In the genomic region with DNA sequence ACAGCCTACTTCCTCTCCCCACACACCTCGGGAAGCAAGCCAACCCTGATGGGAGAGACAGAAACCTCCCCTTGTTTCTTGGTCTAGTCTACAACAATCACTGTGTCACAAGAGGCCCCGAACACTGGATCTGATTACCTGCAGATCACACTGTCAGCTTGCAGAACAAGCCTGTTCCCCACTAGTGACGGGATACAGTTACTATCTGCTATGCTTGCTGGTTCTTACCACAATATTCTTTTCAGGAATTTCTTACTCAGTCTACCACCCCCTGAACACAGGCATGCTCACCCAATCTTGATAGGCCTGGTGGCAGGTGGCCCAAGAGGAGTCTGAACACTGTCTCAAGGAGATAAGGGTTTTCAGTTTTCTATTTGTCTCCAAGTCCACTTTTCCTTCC, we compare ENCODE assay signal across 28 mouse cellular contexts. TPM values are rescaled to one million over a fixed set of nuclear protein-coding genes. Genes with fewer than 3 reads are reported as not detected.
DNase-seq lines count a peak whose midpoint lies in the region; ATAC-seq and TF ChIP-seq lines count a peak whose summit lies in the region.
"Had no signal": no experiment of that assay in that cellular context is flagged by ENCODE, and none has a peak within 500 bp of the region (broad histone marks: within the 10 kb centered on the region; RNA-seq: fewer than 3 reads in every experiment).

No protein-coding gene starts in this region.

- no peak for TF ChIP-seq EP300 in lung, postnatal 0 days (IDR thresholded peaks at IDR 0.05)

- TF ChIP-seq CTCF in lung, postnatal 0 days (IDR thresholded peaks at IDR 0.05), result no peak

- no peak overlapping the region for H3K4me3 ChIP-seq in intestine, embryonic 16.5 days (ENCODE audit: low read length)
- H3K4me3 ChIP-seq in liver, embryonic 13.5 days (replicated peaks), result no peak overlapping the region
- H3K4me3 ChIP-seq in forebrain, embryonic 14.5 days (ENCODE audit: low read depth, low read length), result no peak overlapping the region
- H3K4me3 ChIP-seq in lung, postnatal 0 days (ENCODE audit: low read depth, low read length), result no peak overlapping the region
- H3K4me3 ChIP-seq: forebrain, embryonic 10.5 days; limb, embryonic 12.5 days; midbrain, embryonic 10.5 days; myocyte; neural tube, embryonic 13.5 days had no signal

- H3K9ac ChIP-seq in intestine, embryonic 16.5 days (ENCODE audit: low read depth, low read length), result no peak overlapping the region
- H3K9ac ChIP-seq in liver, embryonic 13.5 days, result no peak overlapping the region
- H3K9ac ChIP-seq in forebrain, embryonic 14.5 days (ENCODE audit: low read length), result no peak overlapping the region
- no peak overlapping the region for H3K9ac ChIP-seq in lung, postnatal 0 days (replicated peaks; ENCODE audit: low read depth)
- H3K9ac ChIP-seq: forebrain, postnatal 0 days; limb, embryonic 12.5 days; neural tube, embryonic 13.5 days had no signal

- WGBS in intestine, embryonic 16.5 days, result 64% methylated on average over 3 of the region's 3 CpGs
- WGBS in liver, embryonic 13.5 days (ENCODE audit: insufficient replicate concordance), result 26% methylated on average over 3 of the region's 3 CpGs
- 75% methylated on average over 3 of the region's 3 CpGs for WGBS in forebrain, embryonic 14.5 days
- 66% methylated on average over 3 of the region's 3 CpGs for WGBS in lung, postnatal 0 days

- DNase-seq in heart, adult 11 months, result peak; percentile 56
- DNase-seq in heart, postnatal 4 days, result no peak
- DNase-seq in liver, embryonic 13.5 days, result no peak
- no peak for DNase-seq in forebrain, embryonic 14.5 days (ENCODE audit: low spot score)
- DNase-seq in adrenal gland, postnatal 4 days (ENCODE audit: low spot score in 2 of 2), result no peak
- DNase-seq in lung, postnatal 0 days (ENCODE audit: low spot score), result no peak
- DNase-seq: adrenal gland, adult 2 months; adrenal gland, postnatal 36 days; cerebellum, adult 2 months; cerebellum, postnatal 14 days; forebrain, postnatal 0 days; gastrocnemius, postnatal 10 days; heart, postnatal 14 days; kidney, adult 9 months; kidney, postnatal 10 days; layer of hippocampus, adult 9-11 months; lung, adult 18-20 months; lung, postnatal 10 days; thymus, postnatal 25 days had no signal

- no peaks in the 10 kb centered on the region for H3K9me3 ChIP-seq in intestine, embryonic 16.5 days (ENCODE audit: control insufficient read depth, low read length)
- no peaks in the 10 kb centered on the region for H3K9me3 ChIP-seq in liver, embryonic 13.5 days (replicated peaks)
- H3K9me3 ChIP-seq in forebrain, embryonic 14.5 days (replicated peaks; ENCODE audit: control insufficient read depth, low read length), result no peaks in the 10 kb centered on the region
- H3K9me3 ChIP-seq in lung, postnatal 0 days (ENCODE audit: low read length), result no peaks in the 10 kb centered on the region
- H3K9me3 ChIP-seq: forebrain, embryonic 10.5 days; limb, embryonic 12.5 days; midbrain, embryonic 10.5 days; neural tube, embryonic 13.5 days had no signal

- H3K27me3 ChIP-seq in intestine, embryonic 16.5 days (replicated peaks; ENCODE audit: control insufficient read depth, insufficient read depth, low read length), result no peaks in the 10 kb centered on the region
- no peaks in the 10 kb centered on the region for H3K27me3 ChIP-seq in liver, embryonic 13.5 days
- no peaks in the 10 kb centered on the region for H3K27me3 ChIP-seq in forebrain, embryonic 14.5 days (replicated peaks; ENCODE audit: control insufficient read depth, insufficient read depth, low read length)
- no peaks in the 10 kb centered on the region for H3K27me3 ChIP-seq in lung, postnatal 0 days (replicated peaks; ENCODE audit: insufficient read depth, low read length)
- H3K27me3 ChIP-seq: limb, embryonic 12.5 days; neural tube, embryonic 13.5 days had no signal

- no peak overlapping the region for H3K4me2 ChIP-seq in intestine, embryonic 16.5 days (ENCODE audit: low read depth, low read length)
- no peak overlapping the region for H3K4me2 ChIP-seq in liver, embryonic 13.5 days
- no peak overlapping the region for H3K4me2 ChIP-seq in forebrain, embryonic 14.5 days (ENCODE audit: low read length)
- no peak overlapping the region for H3K4me2 ChIP-seq in lung, postnatal 0 days (replicated peaks; ENCODE audit: low read depth, low read length)
- H3K4me2 ChIP-seq: limb, embryonic 12.5 days; neural tube, embryonic 13.5 days had no signal

- peak; percentile 49 for ATAC-seq in intestine, embryonic 16.5 days
- ATAC-seq in liver, embryonic 13.5 days (ENCODE audit: low read depth), result peak; percentile 86
- peak; percentile 59 for ATAC-seq in megakaryocyte progenitor cell, adult 5-6 weeks (replicated peaks; ENCODE audit: poor library complexity)
- no peak for ATAC-seq in forebrain, embryonic 14.5 days
- ATAC-seq in lung, postnatal 0 days, result no peak
- ATAC-seq: forebrain, postnatal 0 days; hindbrain, embryonic 16.5 days had no signal

- no peaks in the 10 kb centered on the region for H3K36me3 ChIP-seq in intestine, embryonic 16.5 days (ENCODE audit: control insufficient read depth, insufficient read depth, low read length)
- H3K36me3 ChIP-seq in liver, embryonic 13.5 days, result no peaks in the 10 kb centered on the region
- H3K36me3 ChIP-seq in forebrain, embryonic 14.5 days (ENCODE audit: control insufficient read depth, insufficient read depth, low read length), result no peaks in the 10 kb centered on the region
- H3K36me3 ChIP-seq in lung, postnatal 0 days (ENCODE audit: insufficient read depth, low read length), result no peaks in the 10 kb centered on the region
- H3K36me3 ChIP-seq: forebrain, embryonic 10.5 days; limb, embryonic 12.5 days; midbrain, embryonic 10.5 days; neural tube, embryonic 13.5 days had no signal

- no peak overlapping the region for H3K27ac ChIP-seq in intestine, embryonic 16.5 days (ENCODE audit: low read length)
- H3K27ac ChIP-seq in liver, embryonic 13.5 days, result no peak overlapping the region
- no peak overlapping the region for H3K27ac ChIP-seq in forebrain, embryonic 14.5 days (ENCODE audit: low read depth, low read length)
- no peak overlapping the region for H3K27ac ChIP-seq in lung, postnatal 0 days (ENCODE audit: low read length)
- H3K27ac ChIP-seq: forebrain, embryonic 10.5 days; limb, embryonic 12.5 days; macrophage; midbrain, embryonic 10.5 days; neural tube, embryonic 13.5 days had no signal

- no peaks in the 10 kb centered on the region for H3K4me1 ChIP-seq in intestine, embryonic 16.5 days (ENCODE audit: control insufficient read depth, insufficient read depth, low read length)
- H3K4me1 ChIP-seq in liver, embryonic 13.5 days (replicated peaks), result peaks cover 28% of the 10 kb centered on the region
- H3K4me1 ChIP-seq in forebrain, embryonic 14.5 days (ENCODE audit: control insufficient read depth, insufficient read depth, low read length), result no peaks in the 10 kb centered on the region
- H3K4me1 ChIP-seq in lung, postnatal 0 days (ENCODE audit: insufficient read depth, low read depth, low read length), result no peaks in the 10 kb centered on the region
- H3K4me1 ChIP-seq: forebrain, embryonic 10.5 days; midbrain, embryonic 10.5 days; neural tube, embryonic 13.5 days had no signal

RNA-seq across cellular contexts. Expression of a gene that starts 15.8 kb away (rescaled TPM):
- total RNA-seq in heart, postnatal 4 days (2021), result 10 to 100 TPM; 32.5 to 33.8 TPM
- 45.6 and 48.7 TPM in 2 replicates for polyA plus RNA-seq in intestine, embryonic 16.5 days (2015; fragmentation: Nextera tagmentation; extraction: Ambion mirVana)
- polyA plus RNA-seq in liver, embryonic 13.5 days (2015; fragmentation: Nextera tagmentation; extraction: Ambion mirVana), result 31.7 and 40.2 TPM in 2 replicates
- 41.6 and 43.4 TPM in 2 replicates for total RNA-seq in megakaryocyte progenitor cell, adult 5-6 weeks (2015)
- total RNA-seq in megakaryocyte progenitor cell, adult 5-6 weeks (2017), result 31.7 and 41.7 TPM in 2 replicates
- 28.2 and 35.2 TPM in 2 replicates for polyA plus RNA-seq in forebrain, embryonic 14.5 days (2014; fragmentation: Nextera tagmentation; extraction: Ambion mirVana)
- 10 to 100 TPM; 42.0 to 42.6 TPM for total RNA-seq in adrenal gland, postnatal 4 days (2021)
- 19.3 and 22.8 TPM in 2 replicates for polyA plus RNA-seq in lung, postnatal 0 days (2015; fragmentation: Nextera tagmentation; extraction: Ambion mirVana)

Comparison
In these comparisons a context has a peak if more than half of its experiments do, and no peak if none do; other contexts are left out.
1. ATAC-seq: peak in intestine, embryonic 16.5 days (single experiment), liver, embryonic 13.5 days (single experiment) and megakaryocyte progenitor cell, adult 5-6 weeks (single experiment); none in forebrain, embryonic 14.5 days (single experiment) and lung, postnatal 0 days (single experiment).